Comparison of ENCODE assay signal across 12 mouse cellular contexts in genomic region chr17:45630992-45631391, GRCm38 (mm10). TPM values are rescaled to one million over a fixed set of nuclear protein-coding genes. Genes with fewer than 3 reads are reported as not detected.
A peak's percentile ranks its signal among the peaks of the same experiment; 100 is the strongest.
DNase-seq lines count a peak whose midpoint lies in the region; ATAC-seq and TF ChIP-seq lines count a peak whose summit lies in the region.
"Had no signal": no experiment of that assay in that cellular context is flagged by ENCODE, and none has a peak within 500 bp of the region (broad histone marks: within the 10 kb centered on the region; RNA-seq: fewer than 3 reads in every experiment).

No protein-coding gene starts in this region.

- H3K4me2 ChIP-seq in forebrain, postnatal 0 days (ENCODE audit: low read depth) = peak overlapping the region; percentile 74
- peak overlapping the region; percentile 55 for H3K4me2 ChIP-seq in midbrain, embryonic 11.5 days

- H3K27ac ChIP-seq in heart, embryonic 10.5 days = no peak overlapping the region
- peak overlapping the region; percentile 78 for H3K27ac ChIP-seq in ES-Bruce4 (ENCODE audit: insufficient read depth, low read length)
- H3K27ac ChIP-seq in forebrain, postnatal 0 days (ENCODE audit: low read depth, low read length) = no peak overlapping the region
- no peak overlapping the region for H3K27ac ChIP-seq in midbrain, embryonic 11.5 days (ENCODE audit: low read depth, low read length)

- peak overlapping the region; percentile 62; the same call in 1 of the 2 replicates for H3K4me3 ChIP-seq in heart, embryonic 10.5 days
- no peak overlapping the region for H3K4me3 ChIP-seq in ES-Bruce4 (ENCODE audit: low read depth, low read length)
- H3K4me3 ChIP-seq in forebrain, postnatal 0 days (ENCODE audit: low read depth, low read length) = peak overlapping the region; percentile 48; the same call in 1 of the 2 replicates
- H3K4me3 ChIP-seq in midbrain, embryonic 11.5 days (ENCODE audit: low read depth, low read length) = no peak overlapping the region

- peaks cover 31% of the 10 kb centered on the region for H3K4me1 ChIP-seq in heart, embryonic 10.5 days
- H3K4me1 ChIP-seq in ES-Bruce4 (ENCODE audit: control insufficient read depth, insufficient read depth, low read length) = peaks cover 8% of the 10 kb centered on the region
- peaks cover 14% of the 10 kb centered on the region; the same call in 1 of the 2 replicates for H3K4me1 ChIP-seq in forebrain, postnatal 0 days (ENCODE audit: insufficient read depth)
- H3K4me1 ChIP-seq in midbrain, embryonic 11.5 days (ENCODE audit: control insufficient read depth, insufficient read depth, low read length) = 0 out of 2 replicates have a peak, but pooled peaks cover 4% of the 10 kb centered on the region

- TF ChIP-seq POLR2A in ES-Bruce4 (IDR thresholded peaks at IDR 0.05; ENCODE audit: insufficient read depth, low read length) = no peak

- no peak for TF ChIP-seq EP300 in ES-Bruce4 (IDR thresholded peaks at IDR 0.05; ENCODE audit: insufficient read depth, low read depth, low read length)

- no peaks in the 10 kb centered on the region for H3K9me3 ChIP-seq in heart, embryonic 10.5 days
- H3K9me3 ChIP-seq in ES-Bruce4 (replicated peaks; ENCODE audit: control insufficient read depth, insufficient read depth, low read length, poor library complexity, severe bottlenecking) = no peaks in the 10 kb centered on the region
- H3K9me3 ChIP-seq in forebrain, postnatal 0 days (ENCODE audit: low read length) = no peaks in the 10 kb centered on the region
- no peaks in the 10 kb centered on the region for H3K9me3 ChIP-seq in midbrain, embryonic 11.5 days (ENCODE audit: control insufficient read depth, low read length)

- no peak for DNase-seq in heart, embryonic 10.5 days (ENCODE audit: low spot score)
- no peak for DNase-seq in heart, postnatal 4 days
- no peak for DNase-seq in forebrain, postnatal 0 days
- DNase-seq in midbrain, embryonic 11.5 days (ENCODE audit: low spot score, missing footprints) = no peak
- DNase-seq in Muller cell, postnatal 12 days (ENCODE audit: inconsistent ontology term) = no peak
- no peak for DNase-seq in retina, postnatal 1 day
- DNase-seq in right cerebral cortex, postnatal 10 days (ENCODE audit: low spot score in 2 of 2) = no peak

- TF ChIP-seq CTCF in ES-Bruce4 (IDR thresholded peaks at IDR 0.05; ENCODE audit: low read depth, low read length) = no peak
- TF ChIP-seq CTCF in forebrain, postnatal 0 days (IDR thresholded peaks at IDR 0.05; ENCODE audit: low read depth) = no peak

- no peak for ATAC-seq in forebrain, postnatal 0 days
- ATAC-seq in midbrain, embryonic 11.5 days (ENCODE audit: low FRiP score) = no peak

- H3K27me3 ChIP-seq in heart, embryonic 10.5 days (ENCODE audit: insufficient read depth, poor library complexity, severe bottlenecking) = no peaks in the 10 kb centered on the region
- H3K27me3 ChIP-seq in ES-Bruce4 (ENCODE audit: control insufficient read depth, insufficient read depth, low read length, poor library complexity, severe bottlenecking) = no peaks in the 10 kb centered on the region
- peaks cover 6% of the 10 kb centered on the region; the same call in 1 of the 2 replicates for H3K27me3 ChIP-seq in forebrain, postnatal 0 days (ENCODE audit: insufficient read depth, low read length)
- H3K27me3 ChIP-seq in midbrain, embryonic 11.5 days (ENCODE audit: control insufficient read depth, insufficient read depth, low read length) = no peaks in the 10 kb centered on the region

- H3K36me3 ChIP-seq in heart, embryonic 10.5 days = no peaks in the 10 kb centered on the region
- no peaks in the 10 kb centered on the region for H3K36me3 ChIP-seq in ES-Bruce4 (ENCODE audit: control insufficient read depth, insufficient read depth, low read length, poor library complexity, severe bottlenecking)
- H3K36me3 ChIP-seq in forebrain, postnatal 0 days (ENCODE audit: insufficient read depth) = no peaks in the 10 kb centered on the region
- H3K36me3 ChIP-seq in midbrain, embryonic 11.5 days (ENCODE audit: control insufficient read depth, insufficient read depth, low read length) = no peaks in the 10 kb centered on the region

- 55% methylated on average over 3 of the region's 3 CpGs for WGBS in heart, embryonic 10.5 days
- 65% methylated on average over 3 of the region's 3 CpGs for WGBS in forebrain, postnatal 0 days
- 48% methylated on average over 3 of the region's 3 CpGs for WGBS in midbrain, embryonic 11.5 days

- H3K9ac ChIP-seq in ES-Bruce4 (ENCODE audit: low read depth, poor library complexity, severe bottlenecking) = peak overlapping the region; percentile 66
- H3K9ac ChIP-seq in forebrain, postnatal 0 days = 0 out of 2 replicates have a peak overlapping the region, but pooled peaks have one; percentile 58
- no peak overlapping the region for H3K9ac ChIP-seq in midbrain, embryonic 11.5 days (ENCODE audit: low read length)

RNA-seq across cellular contexts. Expression of gene Capn11, which starts 28.1 kb away (rescaled TPM):
- 0.51 and 0.95 TPM in 2 replicates for polyA plus RNA-seq in heart, embryonic 10.5 days (2016; fragmentation: Nextera tagmentation; extraction: Ambion mirVana)
- total RNA-seq in heart, postnatal 4 days (2021) = 1 to 10 TPM in 1 of 2 experiments, not detected in 1; 1.3 TPM
- polyA plus RNA-seq in ES-Bruce4 (2011; ENCODE audit: insufficient read depth, insufficient read length, low read depth, missing spikeins) = 1.4 and 1.9 TPM in 2 replicates
- total RNA-seq in forebrain, postnatal 0 days (2014; rRNA removed) = 0.85 and 1.3 TPM in 2 replicates
- 0.06 and 1.5 TPM in 2 replicates for polyA plus RNA-seq in forebrain, postnatal 0 days (2015; fragmentation: Nextera tagmentation; extraction: Ambion mirVana)
- 0.52 and 0.84 TPM in 2 replicates for polyA plus RNA-seq in midbrain, embryonic 11.5 days (2014; fragmentation: Nextera tagmentation; extraction: Ambion mirVana)
- total RNA-seq: heart, postnatal 10 days; liver, adult 2 months had no signal

RNA-seq across cellular contexts. Expression of gene Mymx, which starts 29.1 kb away (rescaled TPM):
- 0.31 and 0.41 TPM in 2 replicates for polyA plus RNA-seq in heart, embryonic 10.5 days (2016; fragmentation: Nextera tagmentation; extraction: Ambion mirVana)
- not detected for total RNA-seq in heart, postnatal 4 days (2021)
- polyA plus RNA-seq in ES-Bruce4 (2011; ENCODE audit: insufficient read depth, insufficient read length, low read depth, missing spikeins) = 19.2 and 22.6 TPM in 2 replicates
- not detected in 2 replicates for total RNA-seq in forebrain, postnatal 0 days (2014; rRNA removed)
- not detected in 2 replicates for polyA plus RNA-seq in forebrain, postnatal 0 days (2015; fragmentation: Nextera tagmentation; extraction: Ambion mirVana)
- 0.21 TPM in 1 of 2 replicates, not detected in the other for polyA plus RNA-seq in midbrain, embryonic 11.5 days (2014; fragmentation: Nextera tagmentation; extraction: Ambion mirVana)
- total RNA-seq: heart, postnatal 10 days; liver, adult 2 months had no signal
- polyA plus RNA-seq: cortical plate, adult 2 months; frontal cortex, adult 2 months; liver, adult 2 months had no signal

RNA-seq across cellular contexts. Expression of gene Slc29a1, which starts 31.6 kb away (rescaled TPM):
- polyA plus RNA-seq in heart, embryonic 10.5 days (2016; fragmentation: Nextera tagmentation; extraction: Ambion mirVana) = 75.0 and 75.1 TPM in 2 replicates
- 10 to 100 TPM; 77.9 to 96.2 TPM for total RNA-seq in heart, postnatal 4 days (2021)
- 132 and 134 TPM in 2 replicates for polyA plus RNA-seq in ES-Bruce4 (2011; ENCODE audit: insufficient read depth, insufficient read length, low read depth, missing spikeins)
- total RNA-seq in forebrain, postnatal 0 days (2014; rRNA removed) = 68.3 and 84.5 TPM in 2 replicates
- 76.2 and 84.4 TPM in 2 replicates for polyA plus RNA-seq in forebrain, postnatal 0 days (2015; fragmentation: Nextera tagmentation; extraction: Ambion mirVana)
- 45.1 and 46.8 TPM in 2 replicates for polyA plus RNA-seq in midbrain, embryonic 11.5 days (2014; fragmentation: Nextera tagmentation; extraction: Ambion mirVana)

RNA-seq across cellular contexts. Expression of gene Mrpl14, which starts 55.1 kb away (rescaled TPM):
- polyA plus RNA-seq in heart, embryonic 10.5 days (2016; fragmentation: Nextera tagmentation; extraction: Ambion mirVana) = 148 and 163 TPM in 2 replicates
- 10 to 100 TPM; 89.8 to 90.8 TPM for total RNA-seq in heart, postnatal 4 days (2021)
- 31.8 and 42.7 TPM in 2 replicates for polyA plus RNA-seq in ES-Bruce4 (2011; ENCODE audit: insufficient read depth, insufficient read length, low read depth, missing spikeins)
- 25.3 and 40.2 TPM in 2 replicates for total RNA-seq in forebrain, postnatal 0 days (2014; rRNA removed)
- 98.6 and 120 TPM in 2 replicates for polyA plus RNA-seq in forebrain, postnatal 0 days (2015; fragmentation: Nextera tagmentation; extraction: Ambion mirVana)
- 111 and 114 TPM in 2 replicates for polyA plus RNA-seq in midbrain, embryonic 11.5 days (2014; fragmentation: Nextera tagmentation; extraction: Ambion mirVana)

RNA-seq across cellular contexts. Expression of gene Tmem63b, which starts 55.7 kb away (rescaled TPM):
- 42.2 and 43.5 TPM in 2 replicates for polyA plus RNA-seq in heart, embryonic 10.5 days (2016; fragmentation: Nextera tagmentation; extraction: Ambion mirVana)
- total RNA-seq in heart, postnatal 4 days (2021) = 10 to 100 TPM; 74.3 to 77.1 TPM
- 112 and 129 TPM in 2 replicates for polyA plus RNA-seq in ES-Bruce4 (2011; ENCODE audit: insufficient read depth, insufficient read length, low read depth, missing spikeins)
- total RNA-seq in forebrain, postnatal 0 days (2014; rRNA removed) = 198 and 228 TPM in 2 replicates
- polyA plus RNA-seq in forebrain, postnatal 0 days (2015; fragmentation: Nextera tagmentation; extraction: Ambion mirVana) = 109 and 131 TPM in 2 replicates
- polyA plus RNA-seq in midbrain, embryonic 11.5 days (2014; fragmentation: Nextera tagmentation; extraction: Ambion mirVana) = 43.3 and 49.3 TPM in 2 replicates

Comparison
In these comparisons a context has a peak if more than half of its experiments do, and no peak if none do; other contexts are left out.
1. H3K4me3 ChIP-seq: peak in heart, embryonic 10.5 days (single experiment) and forebrain, postnatal 0 days (single experiment); none in ES-Bruce4 (single experiment) and midbrain, embryonic 11.5 days (single experiment).
2. RNA of gene Mymx, which starts 29.1 kb away (polyA plus RNA-seq): 19.2 to 22.6 TPM in ES-Bruce4; 0.31 to 0.41 TPM in heart, embryonic 10.5 days, not detected in forebrain, postnatal 0 days and 0.21 TPM in midbrain, embryonic 11.5 days; every median in the first group is over 10 times any median in the second.